Mouse (Mus musculus) intestine, embryonic 16.5 days (tissue): Measurements from ENCODE around the gene App. TPM values are rescaled to one million over a fixed set of nuclear protein-coding genes. Genes with fewer than 3 reads are reported as not detected.

ENCODE experiments used
- ATAC-seq: fragments of 200-750 bp; cut with Nextera tagmentation; 2 replicates; pipeline ENCODE4 v1.8.0; 2017; ENCODE audit warnings: moderate TSS enrichment, moderate library complexity
- H3K27ac ChIP-seq: fragments of 300-500 bp; sonication (generic); 2 replicates; pipeline ENCODE4 v1.5.1; 2014; ENCODE audit warnings: mild to moderate bottlenecking, low read length
- H3K27me3 ChIP-seq: fragments of 300-500 bp; sonication (generic); replicated peaks from 2 replicates; pipeline ENCODE4 v1.6.1; 2014; ENCODE audit warnings: low read length, control low read depth, mixed read lengths; ENCODE audit not compliant: control insufficient read depth, insufficient read depth
- H3K36me3 ChIP-seq: fragments of 300-500 bp; sonication (generic); 2 replicates; pipeline ENCODE4 v1.6.1; 2014; ENCODE audit warnings: low read length, control low read depth; ENCODE audit not compliant: control insufficient read depth, insufficient read depth
- H3K4me1 ChIP-seq: fragments of 300-500 bp; sonication (generic); 2 replicates; pipeline ENCODE4 v1.6.1; 2014; ENCODE audit warnings: low read length, control low read depth, mixed read lengths; ENCODE audit not compliant: control insufficient read depth, insufficient read depth
- H3K4me2 ChIP-seq: fragments of 300-500 bp; sonication (generic); 2 replicates; pipeline ENCODE4 v1.6.1; 2014; ENCODE audit warnings: low read depth, low read length, control low read depth
- H3K4me3 ChIP-seq: fragments of 300-500 bp; sonication (generic); 2 replicates; pipeline ENCODE4 v1.5.1; 2014; ENCODE audit warnings: mild to moderate bottlenecking, low read length
- H3K9ac ChIP-seq: fragments of 300-500 bp; sonication (generic); 2 replicates; pipeline ENCODE4 v1.6.1; 2014; ENCODE audit warnings: low read depth, low read length
- H3K9me3 ChIP-seq: fragments of 300-500 bp; sonication (generic); 2 replicates; pipeline ENCODE4 v1.6.1; 2016; ENCODE audit warnings: low read length, control low read depth; ENCODE audit not compliant: control insufficient read depth
- WGBS: fragments of 180-500 bp; shearing (Covaris S2); extraction: QIAGEN DNeasy Blood & Tissue Kit; methylation state at CpG from one replicate; pipeline ENCODE4 v1.1.7; 2014; 5-methylcytosine and 5-hydroxymethylcytosine counted together
- polyA plus RNA-seq: library from polyadenylated mRNA; unstranded; fragments of >200 nt; fragmentation: Nextera tagmentation; extraction: Ambion mirVana; gene quantifications from 2 replicates; pipeline ENCODE4 v1.2.1, GENCODE M21; 2015

Gene App
- polyA plus RNA-seq, 1 experiment from 2014 or later, result 125 TPM

DNA sequence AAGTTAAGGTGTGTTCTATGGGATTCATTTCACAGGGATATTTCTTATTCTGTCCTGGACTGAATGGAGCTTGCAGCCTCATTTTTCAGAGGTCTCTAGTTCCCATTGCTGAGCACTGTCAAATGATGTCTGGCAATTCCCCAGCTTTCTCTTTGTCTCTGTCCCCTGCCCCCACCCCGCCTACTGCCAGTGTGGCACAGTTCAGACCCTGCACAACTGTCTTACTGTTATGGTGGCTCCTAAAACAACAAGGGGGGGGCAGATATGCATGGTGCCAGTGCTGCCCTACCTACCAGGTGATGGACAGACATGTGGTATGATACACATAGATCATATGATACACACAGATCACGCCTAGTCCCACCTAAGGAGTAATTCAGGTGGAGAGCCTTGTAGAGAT lies 216.9 kb downstream of the App start:
- 95% methylated on average over 2 of the region's 2 CpGs for WGBS
- no peaks in the 10 kb centered on the region for H3K27me3 ChIP-seq
- H3K27ac ChIP-seq, result no peak overlapping the region
- ATAC-seq, result no peak
- no peak overlapping the region for H3K4me2 ChIP-seq
- H3K4me3 ChIP-seq, result no peak overlapping the region
- H3K36me3 ChIP-seq, result 0 out of 2 replicates have a peak, but pooled peaks cover 4% of the 10 kb centered on the region
- H3K4me1 ChIP-seq, result peaks cover 3% of the 10 kb centered on the region; the same call in 1 of the 2 replicates
- H3K9ac ChIP-seq, result no peak overlapping the region
- no peaks in the 10 kb centered on the region for H3K9me3 ChIP-seq

DNA sequence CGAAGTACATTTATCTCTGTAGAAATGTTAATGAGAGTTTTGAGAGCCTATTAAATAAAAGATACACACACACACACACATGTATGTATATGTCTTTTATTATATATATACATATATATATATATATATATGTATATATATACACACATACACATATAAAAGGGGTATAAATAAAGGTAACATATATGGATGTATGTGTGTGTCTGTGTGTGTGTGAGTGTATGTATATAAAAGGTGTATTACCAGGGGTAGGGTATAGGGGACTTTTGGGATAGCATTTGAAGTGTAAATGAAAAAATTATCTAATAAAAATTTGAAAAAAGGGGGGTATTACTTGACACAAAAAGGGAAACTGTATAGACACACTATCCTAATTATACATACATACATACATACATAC lies 217.7 kb downstream of the App start:
- Histone ChIP-seq H3K27me3 (no peaks in the 10 kb centered on the region), H3K4me1 (peaks cover 3% of the 10 kb centered on the region; the same call in 1 of the 2 replicates), H3K27ac (no peak overlapping the region), H3K36me3 (0 out of 2 replicates have a peak, but pooled peaks cover 4% of the 10 kb centered on the region), H3K4me2 (no peak overlapping the region), H3K9me3 (no peaks in the 10 kb centered on the region), H3K9ac (no peak overlapping the region), H3K4me3 (no peak overlapping the region)
- 69% methylated on average over 1 of the region's 1 CpGs for WGBS
- ATAC-seq, result 0 out of 2 replicates have a peak, but pooled peaks have one; percentile 17

DNA sequence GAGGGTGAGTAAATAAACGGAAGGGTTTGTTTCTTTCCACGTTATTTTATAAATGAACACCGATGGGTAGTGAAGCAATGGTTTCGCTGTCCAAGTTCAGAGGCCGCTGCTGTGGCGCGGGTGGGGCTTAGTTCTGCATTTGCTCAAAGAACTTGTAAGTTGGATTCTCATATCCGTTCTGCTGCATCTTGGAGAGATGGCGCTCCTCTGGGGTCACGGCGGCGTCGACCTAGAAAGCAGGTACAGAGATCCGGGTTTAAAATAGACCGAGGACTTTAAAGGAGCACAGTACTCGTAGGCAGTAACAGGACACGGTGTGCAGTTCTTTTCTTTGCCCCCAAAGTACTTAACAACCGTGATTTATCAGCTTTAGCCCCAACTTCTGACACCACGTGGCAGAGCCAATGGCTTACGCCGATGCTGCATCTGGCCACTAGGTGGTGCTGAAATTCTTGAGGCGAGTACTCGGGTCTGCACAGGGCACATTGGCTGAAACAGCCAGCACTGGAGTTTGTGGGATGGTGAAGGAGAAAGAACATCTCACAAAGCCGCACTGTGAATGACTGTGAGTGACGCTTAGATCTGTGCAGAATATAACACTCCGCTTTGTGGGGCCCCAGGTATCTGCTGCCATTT lies 218.2 kb downstream of the App start:
- H3K9ac ChIP-seq, result no peak overlapping the region
- H3K27me3 ChIP-seq, result no peaks in the 10 kb centered on the region
- no peaks in the 10 kb centered on the region for H3K9me3 ChIP-seq
- H3K36me3 ChIP-seq, result 0 out of 2 replicates have a peak, but pooled peaks cover 3% of the 10 kb centered on the region
- 30% methylated on average over 26 of the region's 26 CpGs for WGBS
- peak overlapping the region; percentile 32 for H3K4me2 ChIP-seq
- no peak overlapping the region for H3K27ac ChIP-seq
- peaks cover 3% of the 10 kb centered on the region; the same call in 1 of the 2 replicates for H3K4me1 ChIP-seq
- H3K4me3 ChIP-seq, result 0 out of 2 replicates have a peak overlapping the region, but pooled peaks have one; percentile 4
- ATAC-seq, result peak; percentile 95

DNA sequence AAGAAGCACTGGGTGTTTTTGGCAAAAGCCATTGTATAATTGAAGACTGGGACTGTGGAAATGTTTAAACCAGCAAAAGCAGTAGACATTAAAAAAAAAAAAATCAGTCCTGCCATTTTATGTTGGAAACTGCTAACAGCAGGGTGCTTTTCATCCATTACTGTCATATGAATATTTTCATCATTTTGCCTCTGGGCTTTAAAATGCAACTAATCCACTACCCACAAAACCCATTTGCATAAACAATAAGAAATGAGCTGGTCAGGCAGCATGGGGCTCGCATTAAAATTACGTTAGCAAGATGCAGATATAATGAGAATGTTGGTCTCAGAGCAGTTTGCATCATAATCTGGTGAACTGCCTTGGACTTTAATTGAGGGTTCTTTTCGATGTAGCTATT lies 242.5 kb downstream of the App start:
- H3K36me3 ChIP-seq, result no peaks in the 10 kb centered on the region
- H3K4me1 ChIP-seq, result no peaks in the 10 kb centered on the region
- no peaks in the 10 kb centered on the region for H3K9me3 ChIP-seq
- no peak overlapping the region for H3K4me2 ChIP-seq
- H3K9ac ChIP-seq, result no peak overlapping the region
- no peak overlapping the region for H3K27ac ChIP-seq
- H3K4me3 ChIP-seq, result no peak overlapping the region
- no peaks in the 10 kb centered on the region for H3K27me3 ChIP-seq
- WGBS, result 81% methylated on average over 3 of the region's 3 CpGs
- ATAC-seq, result no peak

DNA sequence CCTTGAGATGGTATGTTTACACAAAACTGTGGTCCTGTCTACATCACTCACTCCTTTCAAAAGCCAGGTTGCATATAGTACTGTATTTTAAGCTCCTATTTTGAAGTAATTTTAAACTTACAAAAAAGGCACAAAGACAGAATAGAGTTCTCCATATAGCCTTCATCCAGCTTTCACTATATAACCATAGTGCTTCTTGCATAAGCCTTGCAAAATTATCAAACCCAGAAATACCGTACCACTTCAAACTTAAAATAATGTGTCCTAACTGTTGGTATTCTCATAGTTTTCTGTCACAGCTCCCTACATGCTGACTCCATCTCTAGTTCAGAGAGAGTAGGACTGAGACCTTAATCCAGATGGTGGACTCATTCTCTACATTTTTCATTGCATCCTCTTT lies 245.7 kb downstream of the App start:
- Histone ChIP-seq H3K36me3 (no peaks in the 10 kb centered on the region), H3K4me3 (no peak overlapping the region), H3K4me1 (no peaks in the 10 kb centered on the region), H3K4me2 (no peak overlapping the region), H3K27me3 (no peaks in the 10 kb centered on the region), H3K9ac (no peak overlapping the region), H3K9me3 (no peaks in the 10 kb centered on the region), H3K27ac (no peak overlapping the region)
- 93% methylated on average over 1 of the region's 1 CpGs for WGBS
- no peak for ATAC-seq

DNA sequence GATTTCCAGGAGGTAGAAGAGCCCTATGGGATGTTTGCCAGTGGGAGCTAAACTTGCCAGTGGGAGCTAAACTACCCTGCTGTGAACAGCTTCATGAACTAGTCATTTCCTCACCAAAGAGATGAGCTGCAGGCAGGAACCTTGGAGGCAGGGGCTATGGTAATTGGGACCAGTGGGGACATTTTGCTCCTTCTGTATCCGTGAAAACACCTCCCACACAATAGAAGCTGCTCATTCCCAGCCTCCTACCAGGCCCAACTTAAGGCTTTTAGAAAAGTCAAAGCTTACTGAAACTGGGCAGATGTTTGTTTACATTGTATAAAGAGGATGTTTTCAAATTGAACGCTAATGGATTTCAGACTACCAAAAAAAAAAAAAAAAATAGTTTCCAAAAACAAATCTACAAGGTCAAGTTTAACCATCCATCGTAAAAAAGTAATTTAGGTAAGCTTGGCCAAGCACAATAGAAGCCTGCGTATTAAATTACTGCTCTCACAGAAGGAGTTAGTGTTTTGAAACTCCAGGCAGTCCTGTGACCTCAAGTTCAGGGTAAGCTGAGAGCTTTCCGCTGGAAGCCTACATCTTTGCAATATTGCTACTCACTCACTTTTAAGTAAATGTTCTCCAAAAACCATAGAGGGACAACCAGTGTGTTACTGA lies 253.8 kb downstream of the App start:
- no peak overlapping the region for H3K9ac ChIP-seq
- no peak overlapping the region for H3K4me2 ChIP-seq
- no peaks in the 10 kb centered on the region for H3K27me3 ChIP-seq
- no peaks in the 10 kb centered on the region for H3K9me3 ChIP-seq
- WGBS, result 32% methylated on average over 5 of the region's 5 CpGs
- no peak for ATAC-seq
- no peaks in the 10 kb centered on the region for H3K36me3 ChIP-seq
- no peak overlapping the region for H3K4me3 ChIP-seq
- H3K27ac ChIP-seq, result no peak overlapping the region
- H3K4me1 ChIP-seq, result no peaks in the 10 kb centered on the region

DNA sequence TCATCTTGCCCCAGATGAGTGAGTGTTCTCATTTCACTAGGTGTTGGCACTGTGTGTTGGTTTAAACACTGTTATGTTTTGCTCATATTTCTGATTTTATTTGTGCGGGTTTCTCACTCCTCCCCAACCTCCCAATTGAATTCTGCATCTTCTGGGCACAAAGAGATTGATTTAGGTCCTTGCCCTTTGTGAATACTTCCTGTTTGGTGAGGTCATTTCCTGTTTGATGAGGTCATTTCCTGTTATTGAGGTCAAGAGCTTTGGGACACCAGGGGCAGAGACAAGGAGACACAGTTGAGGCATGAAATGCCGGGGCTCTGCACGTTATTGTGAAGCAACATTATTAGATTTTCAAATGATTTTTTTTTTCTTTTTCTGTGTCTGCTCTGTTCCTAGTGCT lies 254.5 kb downstream of the App start:
- ATAC-seq, result no peak
- 78% methylated on average over 3 of the region's 3 CpGs for WGBS
- Histone ChIP-seq H3K4me1 (no peaks in the 10 kb centered on the region), H3K36me3 (no peaks in the 10 kb centered on the region), H3K9me3 (no peaks in the 10 kb centered on the region), H3K27ac (no peak overlapping the region), H3K4me3 (no peak overlapping the region), H3K4me2 (no peak overlapping the region), H3K9ac (no peak overlapping the region), H3K27me3 (no peaks in the 10 kb centered on the region)

DNA sequence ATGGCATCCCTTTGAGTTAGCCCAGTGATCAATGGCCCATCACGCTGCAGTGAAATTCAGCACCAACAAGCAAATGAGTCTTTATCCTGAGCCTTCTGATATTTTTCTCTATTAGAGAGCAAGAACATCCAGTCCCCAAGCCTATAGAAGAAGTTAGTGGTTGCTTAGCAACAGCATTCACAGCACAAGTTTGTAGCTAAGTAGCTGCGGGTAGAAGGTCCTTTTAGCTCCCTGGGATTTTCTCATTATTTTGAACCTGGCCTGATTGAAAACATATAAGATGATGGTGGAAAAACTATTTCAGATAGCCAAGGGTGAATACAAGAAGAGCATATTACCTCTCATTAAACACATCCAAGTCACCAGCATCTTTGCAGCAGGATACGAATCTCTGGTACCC lies 256.8 kb downstream of the App start:
- no peaks in the 10 kb centered on the region for H3K4me1 ChIP-seq
- no peak for ATAC-seq
- H3K27me3 ChIP-seq, result no peaks in the 10 kb centered on the region
- WGBS, result 67% methylated on average over 3 of the region's 3 CpGs
- H3K4me3 ChIP-seq, result no peak overlapping the region
- no peaks in the 10 kb centered on the region for H3K9me3 ChIP-seq
- H3K9ac ChIP-seq, result no peak overlapping the region
- no peak overlapping the region for H3K4me2 ChIP-seq
- no peak overlapping the region for H3K27ac ChIP-seq
- H3K36me3 ChIP-seq, result no peaks in the 10 kb centered on the region

DNA sequence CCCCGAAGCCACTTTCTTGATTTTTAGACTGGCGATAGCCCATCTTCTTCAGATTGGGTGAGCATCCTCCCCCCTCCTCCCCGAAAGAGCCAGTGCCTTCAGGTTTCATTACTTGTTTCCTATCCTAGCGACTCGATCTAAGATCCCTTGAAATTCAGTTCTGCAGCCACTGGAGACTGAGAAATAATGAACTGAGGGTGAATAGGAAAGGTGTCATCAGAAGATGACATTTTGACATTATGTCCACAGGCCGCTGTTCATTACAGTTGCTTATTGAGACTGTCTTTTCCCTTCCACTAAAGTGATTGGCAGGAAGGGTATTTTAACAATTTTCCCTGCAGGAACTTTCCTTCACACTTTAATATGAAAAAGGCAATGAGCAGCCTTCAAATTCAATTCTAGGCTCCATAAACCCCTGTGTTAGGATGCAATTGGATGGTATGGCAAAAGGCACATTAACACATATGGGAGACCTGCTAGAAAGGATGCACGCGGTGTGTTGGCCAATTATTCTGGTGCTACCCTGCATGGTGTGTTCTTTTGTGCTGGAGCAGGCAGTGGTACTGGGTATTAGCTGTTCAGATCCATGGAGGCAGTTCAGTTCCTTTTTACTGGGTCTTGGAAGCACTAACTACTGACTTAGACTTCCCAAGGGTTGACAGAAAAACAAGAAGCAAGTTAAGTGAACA lies 261.9 kb downstream of the App start:
- no peak overlapping the region for H3K27ac ChIP-seq
- H3K9ac ChIP-seq, result no peak overlapping the region
- WGBS, result 92% methylated on average over 8 of the region's 8 CpGs
- no peaks in the 10 kb centered on the region for H3K36me3 ChIP-seq
- H3K4me2 ChIP-seq, result no peak overlapping the region
- ATAC-seq, result no peak
- H3K4me3 ChIP-seq, result no peak overlapping the region
- H3K9me3 ChIP-seq, result no peaks in the 10 kb centered on the region
- H3K27me3 ChIP-seq, result no peaks in the 10 kb centered on the region
- no peaks in the 10 kb centered on the region for H3K4me1 ChIP-seq
